Mouse (Mus musculus): ENCODE measurements around the gene Pde1a.

- TF ChIP-seq GATA1 (IDR thresholded peaks at IDR 0.05; ENCODE audit: borderline replicate concordance, low read length), result no peak
- no peak for TF ChIP-seq FLI1 (IDR thresholded peaks at IDR 0.05; ENCODE audit: low read length)
These were observed 2.6 kb downstream of the Pde1a start for GRCm38 (mm10) chr2:80126663-80127062.
